Mouse (Mus musculus): Measurements from ENCODE around the gene Samd14.

GRCm38 (mm10) chr11:95041139-95041609 is 31.5 kb downstream of the Samd14 start, which contains the start of gene Pdk2:
- TF ChIP-seq CTCF (IDR thresholded peaks at IDR 0.05; ENCODE audit: borderline replicate concordance, control insufficient read depth, extremely low read depth, insufficient read depth, low read length, poor library complexity) (no peak), POLR2A (IDR thresholded peaks at IDR 0.05; ENCODE audit: control insufficient read depth, extremely low read depth, insufficient read depth, low read length, poor library complexity) (0 out of 2 replicates have a peak, but pooled peaks have one; percentile 46)

Data from thymus, adult 2 months (tissue).